Mouse (Mus musculus) kidney, adult 2 months (tissue): ENCODE data around the gene Crot. TPM values are rescaled to one million over a fixed set of nuclear protein-coding genes. Genes with fewer than 3 reads are reported as not detected.
"Not testable (repeated sequence)": the region's sequence is repeated elsewhere in the genome, so short reads cannot be mapped to it uniquely, and the experiment has no call there.

Experiments
- DNase-seq: peaks from one replicate; pipeline ENCODE4 v3.0.0; 2021
- H3K27ac ChIP-seq: fragments of 200-500 bp; 2 replicates; pipeline ENCODE4 v1.5.1; 2012; ENCODE audit warnings: low read depth, low read length, control low read depth, inconsistent platforms; ENCODE audit not compliant: insufficient read depth
- H3K27me3 ChIP-seq: fragments of 200-500 bp; replicated peaks from 2 replicates; pipeline ENCODE4 v1.6.1; 2012; ENCODE audit warnings: mild to moderate bottlenecking, moderate library complexity, low read length, inconsistent platforms; ENCODE audit not compliant: control insufficient read depth, insufficient read depth
- H3K36me3 ChIP-seq: fragments of 200-500 bp; 2 replicates; pipeline ENCODE4 v1.6.1; 2012; ENCODE audit warnings: mild to moderate bottlenecking, moderate library complexity, low read length, inconsistent platforms; ENCODE audit not compliant: control insufficient read depth, insufficient read depth
- H3K4me1 ChIP-seq: fragments of 200-500 bp; 2 replicates; pipeline ENCODE4 v1.6.1; 2011; ENCODE audit warnings: low read length; ENCODE audit not compliant: control insufficient read depth, insufficient read depth
- H3K4me3 ChIP-seq: fragments of 200-500 bp; 2 replicates; pipeline ENCODE4 v1.5.1; 2011; ENCODE audit warnings: mild to moderate bottlenecking, low read depth, low read length, control low read depth; ENCODE audit not compliant: insufficient read depth
- CTCF ChIP-seq: fragments of 200-500 bp; conservative IDR thresholded peaks from 2 replicates; pipeline ENCODE4 v1.5.1; 2011; ENCODE audit warnings: low read depth, mild to moderate bottlenecking, control low read depth, low read length, moderate library complexity, mixed read lengths; ENCODE audit not compliant: insufficient read depth, insufficient read length
- POLR2A ChIP-seq: fragments of 200-500 bp; IDR thresholded peaks from one replicate; pipeline ENCODE4 v1.6.1; 2011; ENCODE audit warnings: low read depth, low read length, control low read depth
- WGBS: fragments of 180-500 bp; shearing (Covaris S2); methylation state at CpG from one replicate; pipeline ENCODE4 v1.1.7; 2018; 5-methylcytosine and 5-hydroxymethylcytosine counted together
- polyA plus RNA-seq: library from polyadenylated mRNA; depleted of rRNA; stranded (reverse); fragments of >200 nt; gene quantifications from 2 replicates; pipeline ENCODE4 v1.2.3, GENCODE M21; 2012

Gene Crot
- polyA plus RNA-seq, 1 experiment, result 43.5 TPM

- H3K27ac ChIP-seq, result no peak overlapping the region
- no peak for DNase-seq
- TF ChIP-seq CTCF (no peak), POLR2A (no peak)
- H3K4me1 ChIP-seq, result no peaks in the 10 kb centered on the region
- H3K27me3 ChIP-seq, result no peaks in the 10 kb centered on the region
- peaks cover 8% of the 10 kb centered on the region for H3K36me3 ChIP-seq
- H3K4me3 ChIP-seq, result no peak overlapping the region
- 83% methylated on average over 4 of the region's 4 CpGs for WGBS
These were observed 36.6 kb downstream of the Crot start for GRCm38 (mm10) chr5:8960534-8960933.

DNA sequence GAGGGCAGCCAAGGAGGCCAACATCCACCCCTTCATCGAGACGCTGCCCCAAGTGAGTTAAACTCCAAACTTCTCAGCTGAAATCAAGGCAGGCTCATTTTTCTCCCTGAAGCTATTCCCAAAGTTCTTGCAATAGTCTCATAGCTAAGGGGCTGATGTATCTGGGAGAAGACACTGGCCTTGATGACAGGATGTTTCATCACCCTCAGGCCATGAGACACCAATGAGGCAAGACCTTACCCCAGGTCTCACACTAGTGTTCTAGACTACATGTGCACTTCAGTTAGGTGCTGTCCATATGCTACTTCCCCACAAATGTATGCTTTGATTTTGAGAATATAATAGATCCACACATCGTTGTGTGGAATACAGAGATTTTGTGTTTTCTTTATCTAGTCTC, 41.6 kb downstream of the Crot start:
- no peaks in the 10 kb centered on the region for H3K4me1 ChIP-seq
- no peak overlapping the region for H3K4me3 ChIP-seq
- H3K27ac ChIP-seq, result no peak overlapping the region
- WGBS, result 95% methylated on average over 3 of the region's 3 CpGs
- TF ChIP-seq CTCF, result no peak
- no peak for TF ChIP-seq POLR2A
- no peaks in the 10 kb centered on the region for H3K27me3 ChIP-seq
- H3K36me3 ChIP-seq, result no peaks in the 10 kb centered on the region
- no peak for DNase-seq

DNA sequence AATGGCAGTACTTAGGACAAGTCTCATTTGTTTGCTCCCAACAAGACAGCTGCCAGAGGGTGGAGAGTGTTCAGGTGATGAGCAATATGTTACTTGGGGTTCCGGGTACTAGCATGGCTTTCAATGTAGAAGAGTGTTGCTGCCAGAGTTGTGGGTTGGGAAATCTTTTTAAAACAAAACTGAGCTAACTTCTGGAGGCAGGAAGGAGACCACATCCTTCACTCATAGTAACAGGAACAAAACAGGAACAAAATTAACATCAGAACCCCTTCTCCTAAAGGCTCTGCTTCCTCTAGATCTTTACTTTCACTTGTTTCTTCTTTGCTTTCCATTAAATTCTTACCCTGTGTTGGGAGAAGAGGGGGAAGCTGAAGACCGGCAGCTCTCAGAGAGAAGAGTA, 43.5 kb downstream of the Crot start:
- no peaks in the 10 kb centered on the region for H3K27me3 ChIP-seq
- 88% methylated on average over 2 of the region's 2 CpGs for WGBS
- no peak overlapping the region for H3K27ac ChIP-seq
- no peaks in the 10 kb centered on the region for H3K36me3 ChIP-seq
- no peak overlapping the region for H3K4me3 ChIP-seq
- H3K4me1 ChIP-seq, result no peaks in the 10 kb centered on the region
- TF ChIP-seq POLR2A (no peak), CTCF (no peak)
- no peak for DNase-seq

GRCm38 (mm10) chr5:8947423-8948110, 49.6 kb downstream of the Crot start:
- Histone ChIP-seq H3K36me3 (no peaks in the 10 kb centered on the region), H3K4me3 (no peak overlapping the region), H3K27ac (no peak overlapping the region), H3K4me1 (no peaks in the 10 kb centered on the region), H3K27me3 (no peaks in the 10 kb centered on the region)
- TF ChIP-seq CTCF (no peak), POLR2A (no peak)
- no peak for DNase-seq
- WGBS, result 54% methylated on average over 4 of the region's 4 CpGs

DNA sequence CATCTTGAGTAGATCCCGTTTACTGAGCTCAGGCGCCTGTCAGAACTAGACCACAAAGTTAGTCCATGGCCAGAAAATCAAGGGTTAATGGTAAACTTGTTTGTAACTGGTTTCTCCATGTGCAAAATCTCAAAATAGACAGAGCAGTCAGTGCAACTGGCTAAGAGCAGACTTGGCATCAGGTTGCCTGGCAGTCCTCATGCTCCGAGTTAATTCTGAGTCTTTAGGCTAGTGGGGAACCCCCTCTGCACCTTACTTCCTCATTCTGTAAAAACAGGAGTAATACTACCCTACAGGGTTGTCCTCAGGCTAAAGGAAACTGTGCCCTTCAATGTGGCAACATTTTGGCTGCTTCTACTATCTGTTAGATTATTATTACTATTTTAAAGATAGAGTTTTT, 53.3 kb downstream of the Crot start:
- no peaks in the 10 kb centered on the region for H3K27me3 ChIP-seq
- H3K27ac ChIP-seq, result no peak overlapping the region
- no peaks in the 10 kb centered on the region for H3K36me3 ChIP-seq
- no peak for TF ChIP-seq POLR2A
- no peak for TF ChIP-seq CTCF
- H3K4me3 ChIP-seq, result no peak overlapping the region
- 55% methylated on average over 3 of the region's 3 CpGs for WGBS
- DNase-seq, result no peak
- H3K4me1 ChIP-seq, result no peaks in the 10 kb centered on the region

DNA sequence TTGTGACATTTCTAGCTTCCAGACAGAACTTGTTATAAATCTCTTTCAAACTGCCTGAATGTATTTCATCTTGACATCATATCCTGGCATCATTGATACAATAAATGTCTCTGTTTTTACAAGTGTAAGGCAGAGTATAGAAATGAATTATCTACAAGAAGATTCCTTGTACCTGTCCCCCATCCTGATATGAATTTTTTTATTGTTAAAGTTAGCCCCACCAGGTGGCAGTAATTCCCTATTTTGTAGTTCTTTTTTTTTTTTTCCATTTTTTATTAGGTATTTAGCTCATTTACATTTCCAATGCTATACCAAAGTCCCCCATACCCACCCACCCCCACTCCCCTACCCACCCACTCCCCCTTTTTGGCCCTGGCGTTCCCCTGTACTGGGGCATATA, 55.9 kb downstream of the Crot start:
- not testable (repeated sequence) for H3K27ac ChIP-seq, H3K4me1 ChIP-seq, DNase-seq, H3K36me3 ChIP-seq, H3K4me3 ChIP-seq, H3K27me3 ChIP-seq
- WGBS, result no CpG with 5 or more reads among the region's 1 CpGs

DNA sequence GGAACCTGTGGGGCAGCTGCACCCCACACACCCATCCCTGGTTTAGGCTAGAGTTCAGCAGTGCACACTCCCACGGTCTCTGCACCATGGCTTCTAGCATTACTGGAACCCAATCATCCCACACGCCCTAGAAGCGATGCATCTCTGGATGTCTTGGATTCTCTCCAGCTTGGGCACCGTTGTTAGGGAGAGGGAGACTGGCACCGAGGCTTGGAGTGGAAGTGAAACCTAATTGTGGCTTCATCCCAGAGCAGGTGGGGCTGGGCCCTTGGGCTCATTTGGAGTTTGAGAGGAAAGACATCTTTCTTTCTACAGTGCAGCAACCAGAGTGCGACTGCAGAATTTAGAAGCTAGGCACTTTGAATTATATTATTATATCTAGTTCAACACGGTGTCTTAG, 59.2 kb downstream of the Crot start:
- Histone ChIP-seq H3K27me3 (no peaks in the 10 kb centered on the region), H3K4me1 (no peaks in the 10 kb centered on the region), H3K27ac (no peak overlapping the region), H3K36me3 (no peaks in the 10 kb centered on the region), H3K4me3 (no peak overlapping the region)
- TF ChIP-seq POLR2A (no peak), CTCF (no peak)
- 57% methylated on average over 7 of the region's 7 CpGs for WGBS
- DNase-seq, result no peak
